Mouse (Mus musculus): ENCODE data around the gene Osbpl2. TPM values are rescaled to one million over a fixed set of nuclear protein-coding genes. Genes with fewer than 3 reads are reported as not detected.

Gene Osbpl2
- total RNA-seq, 2 experiments from 2014 or later, result 35.1 to 37.2 TPM

- DNase-seq (ENCODE audit: low spot score in 2 of 2), result no peak
Measured at GRCm38 (mm10) chr2:180200681-180201080, 81.6 kb downstream of the Osbpl2 start.

GRCm38 (mm10) chr2:180201303-180201702 is 82.2 kb downstream of the Osbpl2 start:
- DNase-seq (ENCODE audit: low spot score in 2 of 2), result no peak

GRCm38 (mm10) chr2:180202263-180202662 is 83.2 kb downstream of the Osbpl2 start:
- DNase-seq (ENCODE audit: low spot score in 2 of 2), result no peak

- no peak for DNase-seq (ENCODE audit: low spot score in 2 of 2)
Measured at GRCm38 (mm10) chr2:180202805-180203204, 83.7 kb downstream of the Osbpl2 start.

GRCm38 (mm10) chr2:180204501-180204900 is 85.4 kb downstream of the Osbpl2 start:
- DNase-seq (ENCODE audit: low spot score in 2 of 2), result no peak

- no peak for DNase-seq (ENCODE audit: low spot score in 2 of 2)
Measured at GRCm38 (mm10) chr2:180205083-180205955, 86.2 kb downstream of the Osbpl2 start.

GRCm38 (mm10) chr2:180205956-180206280 is 86.8 kb downstream of the Osbpl2 start:
- DNase-seq (ENCODE audit: low spot score in 2 of 2), result no peak

- DNase-seq (ENCODE audit: low spot score in 2 of 2), result no peak
Measured at GRCm38 (mm10) chr2:180207840-180208239, 88.7 kb downstream of the Osbpl2 start.

GRCm38 (mm10) chr2:180208976-180209375 is 89.9 kb downstream of the Osbpl2 start:
- DNase-seq (ENCODE audit: low spot score in 2 of 2), result no peak

GRCm38 (mm10) chr2:180212255-180212654 is 93.1 kb downstream of the Osbpl2 start:
- no peak for DNase-seq (ENCODE audit: low spot score in 2 of 2)

Small RNA genes within 50 kb of the gene (microRNA-seq; reads per million reads assigned to microRNA genes)
- not detected for gene Mir7005

Other genes with a start within 250 kb of the Osbpl2 start
- gene Taf4, start 142.7 kb upstream of the Osbpl2 start, total RNA-seq (2021), result 10 to 100 TPM; 22.7 to 26.0 TPM
- gene Lsm14b, start 94.3 kb upstream of the Osbpl2 start, total RNA-seq (2021), result 10 to 100 TPM; 45.3 to 47.4 TPM
- gene Psma7, start 76.9 kb upstream of the Osbpl2 start, total RNA-seq (2021), result 100 to 1,000 TPM; 245 to 248 TPM
- 1 to 10 TPM; 8.9 to 9.6 TPM for gene Ss18l1, start 76.8 kb upstream of the Osbpl2 start, total RNA-seq (2021)
- 10 to 100 TPM; 16.4 to 17.7 TPM for gene Mtg2, start 48.7 kb upstream of the Osbpl2 start, total RNA-seq (2021)
- under 1 TPM; 0.28 to 0.48 TPM for gene Hrh3, start 14.8 kb upstream of the Osbpl2 start, total RNA-seq (2021)
- 100 to 1,000 TPM; 128 to 136 TPM for gene Adrm1, start 52.2 kb downstream of the Osbpl2 start, total RNA-seq (2021)
- gene Lama5, start 106.6 kb downstream of the Osbpl2 start, total RNA-seq (2021), result 10 to 100 TPM; 47.5 to 66.5 TPM
- gene Rps21, start 138.1 kb downstream of the Osbpl2 start, total RNA-seq (2021), result 1,000 to 10,000 TPM; 1,005 to 1,051 TPM
- gene Cables2, start 154.2 kb downstream of the Osbpl2 start, total RNA-seq (2021), result 10 to 100 TPM; 19.8 to 21.2 TPM
- not detected for gene Rbbp8nl, start 170.6 kb downstream of the Osbpl2 start, total RNA-seq (2021)
- under 1 TPM; 0.45 to 0.65 TPM for gene Gata5, start 215.4 kb downstream of the Osbpl2 start, total RNA-seq (2021)